Mouse (Mus musculus): ENCODE measurements at regions not wholly inside any gene's neighbourhood (a gene's known extent, or its start where the extent isn't known, plus 50 kb on each side); places are given as distances from the start of the nearest gene placed in this dataset.

DNA sequence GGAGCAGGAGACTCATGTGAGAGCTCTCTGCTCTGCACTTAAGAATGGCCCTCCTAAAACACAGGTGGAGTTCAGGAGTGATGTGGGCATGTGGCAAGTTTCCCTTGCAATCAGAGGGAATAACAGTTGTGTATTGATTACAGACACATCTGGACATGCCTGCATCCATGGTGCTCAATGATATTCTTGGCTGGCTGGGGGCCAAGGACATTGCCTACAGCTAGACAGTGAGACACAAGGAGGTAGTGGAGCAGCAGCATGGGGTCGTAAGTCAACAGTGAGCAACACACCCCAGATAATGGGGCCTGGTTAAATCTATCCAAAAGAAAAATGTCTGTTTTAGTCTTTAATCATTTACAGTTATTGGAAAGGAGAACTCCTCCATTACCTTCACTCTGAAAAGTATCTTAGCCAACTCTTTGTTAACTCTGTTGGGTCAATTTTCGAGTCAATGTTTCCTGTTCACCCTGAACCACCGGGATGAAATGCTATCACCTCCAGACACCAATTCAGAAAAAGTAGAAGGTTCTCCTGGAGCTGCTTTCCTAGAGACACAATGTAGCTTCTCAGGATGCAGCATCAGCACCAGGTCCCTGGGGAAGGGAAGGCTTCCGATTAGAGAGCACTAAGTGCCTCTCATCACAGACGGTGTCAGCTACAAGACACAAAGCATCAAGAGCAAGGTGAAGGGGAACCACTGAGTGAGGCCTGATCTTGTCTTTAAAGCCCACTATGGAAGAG lies 61.1 kb upstream of the Gm11983 start:
- no peak for TF ChIP-seq CTCF (IDR thresholded peaks at IDR 0.05; ENCODE audit: low read depth)
- Histone ChIP-seq H3K9me3 (ENCODE audit: control insufficient read depth) (no peaks in the 10 kb centered on the region), H3K9ac (ENCODE audit: low read depth, low read length) (no peak overlapping the region), H3K36me3 (ENCODE audit: control insufficient read depth, insufficient read depth) (no peaks in the 10 kb centered on the region), H3K4me2 (replicated peaks; ENCODE audit: low read depth) (no peak overlapping the region), H3K4me3 (ENCODE audit: low read depth, low read length) (no peak overlapping the region), H3K4me1 (replicated peaks; ENCODE audit: control insufficient read depth, insufficient read depth, low read length) (no peaks in the 10 kb centered on the region), H3K27me3 (replicated peaks; ENCODE audit: control insufficient read depth, insufficient read depth, low read length) (no peaks in the 10 kb centered on the region), H3K27ac (ENCODE audit: low read depth, low read length) (no peak overlapping the region)
- ATAC-seq = no peak
- WGBS = 83% methylated on average over 5 of the region's 5 CpGs

DNA sequence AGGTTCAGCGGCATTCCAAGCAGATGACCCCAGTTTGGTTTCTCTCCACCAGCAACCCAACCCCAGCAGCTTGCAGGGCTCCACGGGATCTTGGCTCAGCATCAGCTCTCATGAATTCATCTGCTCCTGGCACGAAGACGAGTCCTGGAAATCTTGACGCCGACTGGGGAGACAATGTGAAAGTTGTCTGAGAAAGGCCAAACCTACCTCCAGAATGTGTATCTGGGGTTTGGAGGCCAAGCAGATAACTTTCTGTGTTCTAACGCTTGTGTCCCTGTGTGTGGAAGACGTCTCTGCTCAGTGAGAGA lies 58.3 kb upstream of the Gm11983 start:
- H3K27ac ChIP-seq (ENCODE audit: low read depth, low read length) = no peak overlapping the region
- WGBS = 27% methylated on average over 8 of the region's 8 CpGs

DNA sequence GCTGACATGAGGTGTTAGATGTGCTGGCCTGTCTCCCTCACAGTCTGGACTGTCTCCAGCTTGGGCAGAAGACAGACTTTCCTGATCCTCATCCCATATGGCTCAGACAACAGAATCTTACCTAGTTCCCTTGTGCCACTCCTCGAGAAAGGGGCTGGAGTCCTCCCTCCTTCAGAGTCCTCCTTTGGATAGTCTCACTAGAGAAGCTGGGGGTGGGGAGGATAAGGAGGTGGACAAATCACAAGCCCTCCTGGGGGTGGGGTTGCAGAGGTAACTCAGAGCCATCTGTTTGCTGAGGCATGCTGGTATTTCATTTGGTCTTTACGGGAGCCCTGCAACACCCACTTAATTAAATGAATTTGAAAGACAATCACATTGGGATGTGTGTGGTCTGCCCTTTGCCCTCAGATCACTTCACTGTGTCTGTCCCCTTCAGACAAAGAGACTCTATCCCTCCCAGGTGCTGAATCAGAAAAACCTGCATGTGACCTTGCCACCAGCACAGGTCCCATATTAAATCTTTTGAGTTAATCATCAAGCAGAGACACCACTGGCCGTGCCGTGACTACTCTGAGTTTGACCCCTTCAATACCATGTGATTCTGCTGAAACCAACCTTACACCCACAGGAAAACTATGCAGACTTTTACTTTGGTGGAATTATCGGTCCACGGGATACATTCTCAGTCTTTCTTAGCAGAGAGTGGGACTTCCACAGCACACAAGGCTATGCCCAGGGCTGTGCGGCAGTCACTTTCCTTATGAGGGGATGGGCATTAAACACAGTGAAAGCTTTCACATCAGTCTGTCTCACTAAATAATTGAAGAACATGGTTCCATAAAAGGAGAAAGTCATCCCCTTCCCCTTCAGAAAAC lies 57.7 kb upstream of the Gm11983 start:
- ATAC-seq = no peak
- TF ChIP-seq CTCF (IDR thresholded peaks at IDR 0.05; ENCODE audit: low read depth) = no peak
- no peak overlapping the region for H3K9ac ChIP-seq (ENCODE audit: low read depth, low read length)
- WGBS = 23% methylated on average over 7 of the region's 7 CpGs
- H3K9me3 ChIP-seq (ENCODE audit: control insufficient read depth) = no peaks in the 10 kb centered on the region
- no peaks in the 10 kb centered on the region for H3K27me3 ChIP-seq (replicated peaks; ENCODE audit: control insufficient read depth, insufficient read depth, low read length)
- H3K27ac ChIP-seq (ENCODE audit: low read depth, low read length) = no peak overlapping the region
- H3K4me1 ChIP-seq (replicated peaks; ENCODE audit: control insufficient read depth, insufficient read depth, low read length) = no peaks in the 10 kb centered on the region
- H3K36me3 ChIP-seq (ENCODE audit: control insufficient read depth, insufficient read depth) = no peaks in the 10 kb centered on the region
- no peak overlapping the region for H3K4me3 ChIP-seq (ENCODE audit: low read depth, low read length)
- H3K4me2 ChIP-seq (replicated peaks; ENCODE audit: low read depth) = no peak overlapping the region

More for the DNA sequence above, 58.3 kb upstream of the Gm11983 start:
- TF ChIP-seq CTCF (IDR thresholded peaks at IDR 0.05; ENCODE audit: low read depth) = no peak
- H3K36me3 ChIP-seq (ENCODE audit: control insufficient read depth, insufficient read depth) = no peaks in the 10 kb centered on the region
- H3K9ac ChIP-seq (ENCODE audit: low read depth, low read length) = no peak overlapping the region
- no peaks in the 10 kb centered on the region for H3K4me1 ChIP-seq (replicated peaks; ENCODE audit: control insufficient read depth, insufficient read depth, low read length)
- no peaks in the 10 kb centered on the region for H3K27me3 ChIP-seq (replicated peaks; ENCODE audit: control insufficient read depth, insufficient read depth, low read length)
- H3K4me3 ChIP-seq (ENCODE audit: low read depth, low read length) = no peak overlapping the region
- no peak for ATAC-seq
- no peaks in the 10 kb centered on the region for H3K9me3 ChIP-seq (ENCODE audit: control insufficient read depth)
- no peak overlapping the region for H3K4me2 ChIP-seq (replicated peaks; ENCODE audit: low read depth)

DNA sequence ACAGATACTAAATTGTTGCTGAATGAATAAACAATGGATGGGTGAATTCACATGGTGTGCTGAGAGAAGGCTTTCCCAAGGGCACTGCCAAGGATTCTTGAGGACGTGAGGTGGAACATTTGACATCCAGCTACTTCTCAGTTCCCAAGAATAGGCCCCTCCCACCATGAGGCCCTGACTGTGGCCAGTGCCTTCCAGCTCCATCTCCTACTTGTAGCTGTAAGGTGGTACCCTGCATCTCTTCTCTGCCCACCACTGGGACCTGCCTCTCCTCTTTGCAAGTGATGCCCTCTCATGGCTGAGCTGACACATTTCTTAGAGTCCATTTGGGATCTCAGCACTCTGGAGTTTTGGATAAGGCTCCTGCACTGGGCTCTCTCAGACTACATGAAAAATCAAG lies 56.3 kb upstream of the Gm11983 start:
- H3K4me2 ChIP-seq (replicated peaks; ENCODE audit: low read depth) = no peak overlapping the region
- 70% methylated on average over 1 of the region's 1 CpGs for WGBS
- TF ChIP-seq CTCF (IDR thresholded peaks at IDR 0.05; ENCODE audit: low read depth) = no peak
- no peaks in the 10 kb centered on the region for H3K36me3 ChIP-seq (ENCODE audit: control insufficient read depth, insufficient read depth)
- no peak overlapping the region for H3K9ac ChIP-seq (ENCODE audit: low read depth, low read length)
- no peak overlapping the region for H3K4me3 ChIP-seq (ENCODE audit: low read depth, low read length)
- no peaks in the 10 kb centered on the region for H3K4me1 ChIP-seq (replicated peaks; ENCODE audit: control insufficient read depth, insufficient read depth, low read length)
- no peaks in the 10 kb centered on the region for H3K27me3 ChIP-seq (replicated peaks; ENCODE audit: control insufficient read depth, insufficient read depth, low read length)
- no peak for ATAC-seq
- H3K9me3 ChIP-seq (ENCODE audit: control insufficient read depth) = no peaks in the 10 kb centered on the region
- H3K27ac ChIP-seq (ENCODE audit: low read depth, low read length) = no peak overlapping the region

DNA sequence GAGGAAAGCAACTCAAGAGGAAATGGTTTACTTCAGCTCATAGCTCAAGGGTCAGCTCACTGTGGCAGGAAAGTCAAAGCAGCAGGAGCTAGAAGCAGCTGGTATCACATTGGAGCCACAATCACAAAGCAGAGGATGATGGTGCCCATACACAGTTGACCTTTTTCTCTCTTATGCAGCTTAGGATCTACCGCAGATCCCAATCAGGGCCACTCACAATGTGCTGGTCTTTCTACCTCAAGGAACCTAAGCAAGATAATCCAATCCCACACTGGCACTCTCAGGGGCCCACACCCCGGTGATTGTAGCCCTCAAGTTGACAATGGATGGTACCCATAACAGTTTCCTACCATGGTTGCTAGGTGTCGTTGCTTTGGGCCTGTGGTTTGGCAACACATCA lies 55.6 kb upstream of the Gm11983 start:
- no peak for TF ChIP-seq CTCF (IDR thresholded peaks at IDR 0.05; ENCODE audit: low read depth)
- WGBS = 90% methylated on average over 3 of the region's 3 CpGs

DNA sequence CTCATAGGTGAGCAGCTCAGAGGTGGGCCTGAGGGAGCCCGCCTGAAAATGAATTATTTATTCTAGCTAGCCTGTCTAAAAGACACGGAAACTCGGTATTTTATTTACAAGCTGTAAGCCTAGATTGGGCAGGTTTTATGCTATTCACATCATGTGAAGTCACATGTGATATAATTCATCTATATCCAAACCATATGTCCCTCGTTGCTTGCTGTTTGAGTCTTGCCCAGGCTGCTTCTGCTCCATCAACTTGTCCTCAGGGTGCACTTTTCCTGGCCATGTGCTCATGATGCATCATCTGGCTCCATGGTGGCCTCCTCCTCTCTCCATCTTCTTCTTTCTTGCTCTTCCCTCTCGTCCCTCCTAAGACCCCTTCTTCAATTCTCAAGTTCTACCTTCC lies 53.0 kb upstream of the Gm11983 start:
- H3K27ac ChIP-seq (ENCODE audit: low read depth, low read length) = no peak overlapping the region
- no peaks in the 10 kb centered on the region for H3K9me3 ChIP-seq (ENCODE audit: control insufficient read depth)
- no peak overlapping the region for H3K9ac ChIP-seq (ENCODE audit: low read depth, low read length)
- H3K4me3 ChIP-seq (ENCODE audit: low read depth, low read length) = no peak overlapping the region
- H3K4me1 ChIP-seq (replicated peaks; ENCODE audit: control insufficient read depth, insufficient read depth, low read length) = no peaks in the 10 kb centered on the region
- H3K27me3 ChIP-seq (replicated peaks; ENCODE audit: control insufficient read depth, insufficient read depth, low read length) = no peaks in the 10 kb centered on the region
- H3K4me2 ChIP-seq (replicated peaks; ENCODE audit: low read depth) = no peak overlapping the region
- WGBS = 82% methylated on average over 5 of the region's 5 CpGs
- TF ChIP-seq CTCF (IDR thresholded peaks at IDR 0.05; ENCODE audit: low read depth) = no peak
- ATAC-seq = no peak
- no peaks in the 10 kb centered on the region for H3K36me3 ChIP-seq (ENCODE audit: control insufficient read depth, insufficient read depth)

More for the DNA sequence above, 55.6 kb upstream of the Gm11983 start:
- no peaks in the 10 kb centered on the region for H3K27me3 ChIP-seq (replicated peaks; ENCODE audit: control insufficient read depth, insufficient read depth, low read length)
- H3K4me2 ChIP-seq (replicated peaks; ENCODE audit: low read depth) = no peak overlapping the region
- no peaks in the 10 kb centered on the region for H3K36me3 ChIP-seq (ENCODE audit: control insufficient read depth, insufficient read depth)
- H3K9me3 ChIP-seq (ENCODE audit: control insufficient read depth) = no peaks in the 10 kb centered on the region
- no peak overlapping the region for H3K4me3 ChIP-seq (ENCODE audit: low read depth, low read length)
- H3K9ac ChIP-seq (ENCODE audit: low read depth, low read length) = no peak overlapping the region
- no peak for ATAC-seq
- H3K27ac ChIP-seq (ENCODE audit: low read depth, low read length) = no peak overlapping the region
- no peaks in the 10 kb centered on the region for H3K4me1 ChIP-seq (replicated peaks; ENCODE audit: control insufficient read depth, insufficient read depth, low read length)

Data from intestine, postnatal 0 days (tissue).